Mouse (Mus musculus): ENCODE results near the gene Olfr223.

DNA sequence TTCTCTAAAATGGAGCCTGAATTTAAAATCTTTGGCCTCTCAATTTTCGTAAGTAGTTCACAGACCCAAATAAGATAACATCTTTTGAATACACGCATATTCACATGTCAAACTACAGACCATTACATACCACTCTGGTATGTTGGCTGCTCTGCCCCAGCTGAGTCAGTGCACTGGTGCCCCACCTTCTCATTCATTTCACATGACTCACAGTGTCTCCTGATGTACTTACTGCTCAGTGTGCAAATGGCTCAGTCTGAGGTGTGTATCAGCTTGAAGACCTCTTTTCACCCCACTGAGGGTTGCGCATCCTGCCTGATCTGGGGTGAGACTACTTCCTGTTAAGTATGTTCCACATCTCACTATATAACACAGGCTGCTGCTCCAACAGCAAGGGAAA is 7.8 kb upstream of the Olfr223 start:
- no peak for TF ChIP-seq CTCF (IDR thresholded peaks at IDR 0.05; ENCODE audit: low read depth, low read length)
- no peak for TF ChIP-seq POLR2AphosphoS5 (IDR thresholded peaks at IDR 0.05; ENCODE audit: insufficient replicate concordance, low read depth, low read length)
- no peak for TF ChIP-seq GATA1 (IDR thresholded peaks at IDR 0.05; ENCODE audit: borderline replicate concordance, low read length)
- no peak for TF ChIP-seq GATA2 (IDR thresholded peaks at IDR 0.05; ENCODE audit: borderline replicate concordance, low read depth, low read length)
- no peak for TF ChIP-seq TAL1 (conservative IDR thresholded peaks at IDR 0.05; ENCODE audit: low read depth, low read length)

All from G1E (cell line).